Mouse (Mus musculus) heart, adult 18-20 months (tissue): Measurements from ENCODE around the gene Hspe1. TPM values are rescaled to one million over a fixed set of nuclear protein-coding genes. Genes with fewer than 3 reads are reported as not detected.
"Not testable (repeated sequence)": the region's sequence is repeated elsewhere in the genome, so short reads cannot be mapped to it uniquely, and the experiment has no call there.

Experiments
- DNase-seq, 2 experiments: peaks; one replicate each; pipeline ENCODE4 v3.0.0; 2021 to 2022; ENCODE audit warnings: mixed read lengths in 1 of 2
- total RNA-seq, 2 experiments: library from RNA; stranded (reverse); gene quantifications; 2 replicates each; pipeline ENCODE4 v1.2.3; 2021

Gene Hspe1
- total RNA-seq, 2 experiments from 2014 or later: 183 to 186 TPM

- no peak for DNase-seq
Measured at GRCm38 (mm10) chr1:55082106-55082505, 5.8 kb upstream of the Hspe1 start.

- no peak for DNase-seq
Measured at GRCm38 (mm10) chr1:55085781-55086366, 2.1 kb upstream of the Hspe1 start.

- no peak for DNase-seq
Measured at GRCm38 (mm10) chr1:55086868-55087400, 998 bp upstream of the Hspe1 start.

GRCm38 (mm10) chr1:55087401-55087904 lies 479 bp upstream of the Hspe1 start:
- peak in 1 of 2 experiments; percentile 80 for DNase-seq

- no peak for DNase-seq
Measured at GRCm38 (mm10) chr1:55088611-55089497, 922 bp downstream of the Hspe1 start.

GRCm38 (mm10) chr1:55089498-55090064 lies 1.6 kb downstream of the Hspe1 start:
- no peak for DNase-seq

- peak in 1 of 2 experiments; percentile 29 for DNase-seq
Measured at GRCm38 (mm10) chr1:55092056-55092455, 4.1 kb downstream of the Hspe1 start.

GRCm38 (mm10) chr1:55092469-55092868 lies 4.5 kb downstream of the Hspe1 start:
- no peak for DNase-seq

- DNase-seq: no peak
Measured at GRCm38 (mm10) chr1:55106919-55107585, 19.1 kb downstream of the Hspe1 start.

GRCm38 (mm10) chr1:55107644-55108043 lies 19.7 kb downstream of the Hspe1 start:
- no peak for DNase-seq

GRCm38 (mm10) chr1:55108473-55108872 lies 20.5 kb downstream of the Hspe1 start:
- DNase-seq: no peak

- DNase-seq: no peak
Measured at GRCm38 (mm10) chr1:55109066-55109766, 21.3 kb downstream of the Hspe1 start.

GRCm38 (mm10) chr1:55123046-55123445 lies 35.1 kb downstream of the Hspe1 start:
- DNase-seq: no peak

- no peak for DNase-seq
Measured at GRCm38 (mm10) chr1:55123561-55123960, 35.6 kb downstream of the Hspe1 start.

- not testable (repeated sequence) for DNase-seq
Measured at GRCm38 (mm10) chr1:55124136-55124535, 36.2 kb downstream of the Hspe1 start.

GRCm38 (mm10) chr1:55129716-55130115 lies 41.8 kb downstream of the Hspe1 start:
- no peak for DNase-seq

GRCm38 (mm10) chr1:55130190-55130916 lies 42.4 kb downstream of the Hspe1 start:
- DNase-seq: peak in 1 of 2 experiments; percentile 22

- peak; percentile 94 to 95 for DNase-seq
Measured at GRCm38 (mm10) chr1:55130943-55131401, 43.0 kb downstream of the Hspe1 start, which contains the start of gene Mob4. TSS of gene Mob4 (plus strand) at chr1:55131231.

GRCm38 (mm10) chr1:55131424-55132014 lies 43.6 kb downstream of the Hspe1 start:
- DNase-seq: no peak

- no peak for DNase-seq
Measured at GRCm38 (mm10) chr1:55132308-55132707, 44.4 kb downstream of the Hspe1 start.
